ENCODE assay signal across 16 mouse cellular contexts in genomic region chr13:35875396-35875795, GRCm38 (mm10).
"Had no signal": no experiment of that assay in that cellular context is flagged by ENCODE, and none has a peak within 500 bp of the region (broad histone marks: within the 10 kb centered on the region; RNA-seq: fewer than 3 reads in every experiment).

No protein-coding gene starts in this region.

- ATAC-seq: intestine, embryonic 15.5 days; liver, postnatal 0 days; lung, postnatal 0 days; midbrain, embryonic 13.5 days; midbrain, embryonic 16.5 days had no signal

- DNase-seq: kidney, adult 11 months; kidney, adult 8-10 months; kidney, postnatal 10 days; kidney, postnatal 36 days; layer of hippocampus, postnatal 36 days; left cerebral cortex, postnatal 4 days; liver, postnatal 0 days; lung, embryonic 14.5 days; retina, postnatal 1 day; spleen, adult 18-20 months; thymus, adult 18-20 months; thymus, postnatal 36 days had no signal
